Mouse (Mus musculus) myocyte (in vitro differentiated cells): ENCODE measurements around the gene Ssu72. TPM values are rescaled to one million over a fixed set of nuclear protein-coding genes. Genes with fewer than 3 reads are reported as not detected.
A peak's percentile ranks its signal among the peaks of the same experiment; 100 is the strongest.

ENCODE experiments used
- H3K27me3 ChIP-seq: one replicate; pipeline ENCODE4 v1.6.1; 2011; ENCODE audit not compliant: control insufficient read depth, insufficient read depth, insufficient read length
- H3K36me3 ChIP-seq: one replicate; pipeline ENCODE4 v1.6.1; 2011; ENCODE audit not compliant: control insufficient read depth, insufficient read depth
- H3K4me2 ChIP-seq: one replicate; pipeline ENCODE4 v1.6.1; 2011; ENCODE audit warnings: low read depth, control low read depth
- H3K4me3 ChIP-seq: one replicate; pipeline ENCODE4 v1.5.1; 2011; ENCODE audit warnings: mild to moderate bottlenecking, control low read depth, moderate library complexity
- H3K79me2 ChIP-seq: one replicate; pipeline ENCODE4 v1.6.1; 2011; ENCODE audit not compliant: control insufficient read depth, insufficient read depth
- H3ac ChIP-seq: one replicate; pipeline ENCODE4 v1.6.1; 2011; ENCODE audit not compliant: control insufficient read depth, insufficient read length
- CEBPB ChIP-seq: IDR thresholded peaks from 2 replicates; pipeline ENCODE4 v1.6.1; 2011; ENCODE audit warnings: mild to moderate bottlenecking, moderate library complexity; ENCODE audit not compliant: poor library complexity, insufficient read depth, severe bottlenecking
- E2F4 ChIP-seq: IDR thresholded peaks from one replicate; pipeline ENCODE4 v1.6.1; 2011; ENCODE audit warnings: mild to moderate bottlenecking, control low read depth, moderate library complexity; ENCODE audit not compliant: insufficient read depth
- MAX ChIP-seq: IDR thresholded peaks from one replicate; pipeline ENCODE4 v1.6.1; 2011; ENCODE audit warnings: low read depth, mild to moderate bottlenecking, control low read depth
- MYOD1 ChIP-seq, 3 experiments: IDR thresholded peaks; one replicate each; pipeline ENCODE4 v1.6.1; 2011; ENCODE audit warnings: control low read depth in 2 of 3, low read depth in 2 of 3, mild to moderate bottlenecking in 2 of 3, moderate library complexity in 1 of 3; ENCODE audit not compliant: insufficient read length in 2 of 3, control insufficient read depth in 1 of 3
- MYOG ChIP-seq, 3 experiments: IDR thresholded peaks; one replicate each; pipeline ENCODE4 v1.6.1; 2011; ENCODE audit warnings: control low read depth in 2 of 3, low read depth in 2 of 3, mild to moderate bottlenecking in 2 of 3; ENCODE audit not compliant: insufficient read length in 2 of 3, control insufficient read depth in 1 of 3, insufficient read depth in 1 of 3
- POLR2A ChIP-seq: IDR thresholded peaks from one replicate; pipeline ENCODE4 v1.6.1; 2011; ENCODE audit warnings: low read depth, mild to moderate bottlenecking, control low read depth, moderate library complexity; ENCODE audit not compliant: insufficient read length
- POLR2AphosphoS2 ChIP-seq: IDR thresholded peaks from one replicate; pipeline ENCODE4 v1.6.1; 2011; ENCODE audit warnings: low read depth, control low read depth; ENCODE audit not compliant: insufficient read length
- REST ChIP-seq: IDR thresholded peaks from one replicate; pipeline ENCODE4 v1.6.1; 2011; ENCODE audit warnings: mild to moderate bottlenecking, control low read depth, moderate library complexity; ENCODE audit not compliant: insufficient read depth, insufficient read length
- SRF ChIP-seq: IDR thresholded peaks from one replicate; pipeline ENCODE4 v1.6.1; 2011; ENCODE audit warnings: low read depth; ENCODE audit not compliant: control insufficient read depth, insufficient read length
- TCF12 ChIP-seq: IDR thresholded peaks from one replicate; pipeline ENCODE4 v1.6.1; 2011; ENCODE audit warnings: mild to moderate bottlenecking, control low read depth; ENCODE audit not compliant: poor library complexity, insufficient read depth, severe bottlenecking
- TCF3 ChIP-seq: IDR thresholded peaks from one replicate; pipeline ENCODE4 v1.6.1; 2011; ENCODE audit warnings: low read depth, control low read depth; ENCODE audit not compliant: insufficient read length
- USF1 ChIP-seq: IDR thresholded peaks from one replicate; pipeline ENCODE4 v1.6.1; 2011; ENCODE audit warnings: low read depth, mild to moderate bottlenecking, control low read depth, moderate library complexity
- polyA plus RNA-seq: library from polyadenylated mRNA; unstranded; fragments of >200 nt; fragmentation: generic; extraction: Trizol; gene quantifications from one replicate; pipeline ENCODE4 v1.2.1, GENCODE M21; 2012; ENCODE audit warnings: missing spikeins

The Ssu72 gene
- polyA plus RNA-seq, 1 experiment = 105 TPM

DNA sequence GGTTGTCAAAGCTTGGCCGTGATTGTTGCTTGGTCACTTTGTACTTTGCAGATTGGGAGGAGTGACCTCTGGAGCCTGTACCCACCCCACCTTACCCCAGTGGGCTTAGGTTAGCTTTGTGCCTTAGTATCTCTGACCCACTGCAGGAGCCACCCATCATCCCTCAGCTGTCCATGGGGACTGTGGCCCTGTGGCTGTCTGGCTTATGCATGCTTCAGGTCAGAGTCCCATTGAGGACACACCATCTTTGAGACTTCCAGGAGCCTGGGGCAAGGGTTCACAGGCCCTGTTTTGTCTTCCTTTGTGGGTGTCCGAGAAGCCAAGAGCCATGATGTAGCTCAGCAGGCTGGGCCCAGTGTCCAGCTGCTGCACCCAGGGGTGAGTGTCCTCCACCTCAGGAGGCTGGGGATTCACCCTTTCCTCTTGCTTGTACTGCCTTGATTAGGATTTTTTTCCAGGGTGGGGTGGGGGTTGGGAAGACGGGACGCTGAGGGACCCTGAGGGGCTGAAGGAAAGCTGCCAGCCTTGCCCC is 9.0 kb upstream of the Ssu72 start:
- no peaks in the 10 kb centered on the region for H3K27me3 ChIP-seq
- no peaks in the 10 kb centered on the region for H3K36me3 ChIP-seq
- no peak for TF ChIP-seq TCF12
- no peak for TF ChIP-seq TCF3
- no peak for TF ChIP-seq CEBPB
- TF ChIP-seq MAX = no peak
- no peak for TF ChIP-seq POLR2AphosphoS2
- no peaks in the 10 kb centered on the region for H3K79me2 ChIP-seq
- H3ac ChIP-seq = no peak overlapping the region
- peak overlapping the region; percentile 15 for H3K4me3 ChIP-seq
- H3K4me2 ChIP-seq = peak overlapping the region; percentile 69

DNA sequence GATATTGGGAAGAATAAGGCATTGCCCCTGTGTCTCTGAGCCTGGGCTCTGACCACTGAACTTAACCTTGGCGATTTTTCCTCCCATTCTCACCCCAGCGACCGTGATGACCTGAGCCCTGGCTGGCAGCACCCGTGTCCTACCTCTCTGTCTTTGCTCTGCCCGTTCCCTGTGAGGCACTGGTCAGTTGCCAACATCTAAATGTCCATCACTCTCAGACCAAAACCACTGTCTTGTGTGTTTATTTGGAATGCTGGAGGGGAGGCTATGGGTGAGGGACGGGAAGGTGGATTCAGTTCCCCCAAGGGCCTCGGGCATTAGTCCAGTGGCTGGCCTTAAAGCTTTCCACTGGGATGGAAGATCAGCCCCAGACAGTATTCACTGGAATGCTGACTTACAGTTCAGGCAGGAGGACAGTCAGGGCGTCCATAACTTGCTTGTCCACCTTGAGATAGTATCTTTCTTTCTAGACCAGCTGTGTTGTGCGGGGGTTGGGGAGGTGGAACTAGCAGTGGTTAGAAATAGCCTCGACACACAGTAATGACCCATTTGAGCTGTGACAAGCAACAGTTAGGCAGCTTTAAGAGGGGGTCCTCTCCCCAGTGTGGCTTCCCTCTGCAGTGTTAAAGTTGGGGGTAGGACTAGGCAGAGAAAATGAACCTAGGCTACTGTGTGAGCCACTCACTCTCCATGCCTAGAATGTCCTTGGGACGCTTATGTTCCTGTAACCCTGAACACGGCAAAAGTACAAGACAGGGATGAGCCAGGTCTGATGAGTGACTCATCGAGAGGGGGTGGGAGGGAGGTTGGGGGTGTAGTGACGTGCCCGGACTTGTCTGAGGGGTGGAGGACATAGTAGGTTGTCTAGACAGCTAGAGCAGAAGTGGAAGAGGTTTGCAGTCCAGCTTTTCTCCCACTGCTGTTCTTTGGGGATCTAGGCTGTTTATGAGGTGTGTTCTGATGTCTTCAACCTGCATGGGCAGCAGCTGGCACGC is 8.0 kb upstream of the Ssu72 start:
- Histone ChIP-seq H3K36me3 (no peaks in the 10 kb centered on the region), H3K27me3 (no peaks in the 10 kb centered on the region), H3K4me2 (peak overlapping the region; percentile 69), H3K79me2 (no peaks in the 10 kb centered on the region), H3K4me3 (no peak overlapping the region), H3ac (no peak overlapping the region)
- TF ChIP-seq CEBPB = no peak

DNA sequence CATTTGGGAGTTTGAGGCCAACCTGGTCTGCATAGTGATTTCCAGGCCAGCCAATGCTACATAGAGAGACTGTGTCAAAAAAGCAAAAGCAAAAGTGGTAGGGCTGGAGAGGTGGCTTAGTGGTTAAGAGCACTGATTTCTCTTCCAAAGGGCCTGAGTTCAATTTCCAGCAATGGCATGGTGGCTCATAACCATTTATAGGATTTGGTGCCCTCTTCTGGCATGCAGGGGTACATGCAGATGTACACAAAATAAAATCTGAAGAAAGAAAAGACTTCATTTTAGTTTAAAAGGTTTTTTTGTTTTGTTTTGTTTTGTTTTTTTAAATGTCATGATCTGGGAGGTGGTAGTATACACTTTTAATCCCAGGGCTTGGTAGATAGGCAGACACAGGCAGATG is 4.2 kb upstream of the Ssu72 start:
- H3K36me3 ChIP-seq = no peaks in the 10 kb centered on the region
- H3K27me3 ChIP-seq = no peaks in the 10 kb centered on the region
- no peak overlapping the region for H3ac ChIP-seq
- peaks cover 3% of the 10 kb centered on the region for H3K79me2 ChIP-seq
- H3K4me2 ChIP-seq = no peak overlapping the region
- no peak for TF ChIP-seq TCF3
- TF ChIP-seq E2F4 = no peak
- no peak for TF ChIP-seq TCF12
- no peak for TF ChIP-seq POLR2AphosphoS2
- no peak for TF ChIP-seq MYOD1 (IDR thresholded peaks at IDR 0.05; ENCODE audit: control insufficient read depth in 1 of 3, insufficient read length in 2 of 3, low read depth in 2 of 3)
- TF ChIP-seq POLR2A = no peak
- no peak for TF ChIP-seq SRF
- no peak for TF ChIP-seq REST
- no peak for TF ChIP-seq MAX
- no peak for TF ChIP-seq CEBPB
- no peak for TF ChIP-seq MYOG (IDR thresholded peaks at IDR 0.05; ENCODE audit: control insufficient read depth in 1 of 3, insufficient read depth in 1 of 3, insufficient read length in 2 of 3, low read depth in 2 of 3)
- TF ChIP-seq USF1 = no peak
- no peak overlapping the region for H3K4me3 ChIP-seq

DNA sequence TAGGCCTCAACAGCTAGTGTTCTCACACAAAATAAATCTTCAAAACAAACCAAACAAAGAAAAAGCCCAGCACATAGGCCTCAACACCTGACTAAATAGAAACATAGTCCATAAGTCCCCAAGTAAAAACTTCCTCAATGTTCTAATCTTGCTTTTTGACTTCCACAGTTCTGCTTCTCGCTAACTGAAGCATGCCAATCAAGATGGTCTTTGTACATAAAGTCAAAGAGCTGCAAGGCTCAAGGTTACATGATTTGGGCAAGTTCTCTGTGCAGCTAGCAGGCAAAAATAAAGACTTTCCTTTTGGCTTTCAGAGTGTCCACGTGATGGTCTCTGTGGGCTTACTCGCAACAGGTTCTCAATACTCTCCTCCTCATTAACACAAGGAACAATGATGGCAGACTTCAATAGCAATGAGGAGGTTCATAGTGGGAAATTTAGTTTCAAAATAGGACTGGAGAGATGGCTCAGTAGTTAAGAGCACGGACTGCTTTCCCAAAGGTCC is 1.1 kb upstream of the Ssu72 start:
- Histone ChIP-seq H3K4me3 (peak overlapping the region; percentile 95), H3K27me3 (no peaks in the 10 kb centered on the region), H3ac (no peak overlapping the region), H3K4me2 (peak overlapping the region; percentile 86), H3K36me3 (no peaks in the 10 kb centered on the region), H3K79me2 (peaks cover 34% of the 10 kb centered on the region)
- TF ChIP-seq POLR2AphosphoS2 (no peak), E2F4 (no peak), REST (no peak), MYOD1 (IDR thresholded peaks at IDR 0.05; ENCODE audit: control insufficient read depth in 1 of 3, insufficient read length in 2 of 3, low read depth in 2 of 3) (no peak), TCF12 (no peak), MYOG (IDR thresholded peaks at IDR 0.05; ENCODE audit: control insufficient read depth in 1 of 3, insufficient read depth in 1 of 3, insufficient read length in 2 of 3, low read depth in 2 of 3) (no peak), MAX (no peak), POLR2A (no peak), TCF3 (no peak), SRF (no peak), USF1 (no peak), CEBPB (no peak)

DNA sequence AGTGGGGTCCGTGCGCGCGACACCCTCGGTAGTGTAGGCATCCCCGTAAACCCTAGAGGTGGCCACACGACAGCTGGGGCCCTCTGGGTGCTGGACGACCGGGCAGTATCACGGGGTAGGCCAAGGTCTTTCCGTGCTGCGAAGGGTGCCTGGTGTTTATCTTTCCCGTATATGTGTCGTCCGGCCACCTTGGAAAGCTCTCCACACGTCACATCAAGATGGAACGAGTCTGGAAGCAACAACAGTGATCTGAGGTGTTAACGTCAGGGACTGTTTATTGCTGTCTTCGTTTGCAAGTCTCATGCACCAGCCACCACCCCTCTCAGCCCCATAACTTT is 961 bp downstream of the Ssu72 start:
- H3K36me3 ChIP-seq = no peaks in the 10 kb centered on the region
- no peak for TF ChIP-seq MYOD1 (IDR thresholded peaks at IDR 0.05; ENCODE audit: control insufficient read depth in 1 of 3, insufficient read length in 2 of 3, low read depth in 2 of 3)
- peak in 2 of 3 experiments; percentile 5 to 66 for TF ChIP-seq MYOG (IDR thresholded peaks at IDR 0.05; ENCODE audit: control insufficient read depth in 1 of 3, insufficient read depth in 1 of 3, insufficient read length in 2 of 3, low read depth in 2 of 3)
- no peak for TF ChIP-seq REST
- H3ac ChIP-seq = peak overlapping the region; percentile 71
- H3K27me3 ChIP-seq = no peaks in the 10 kb centered on the region
- peak overlapping the region; percentile 95 for H3K4me3 ChIP-seq
- peak overlapping the region; percentile 93 for H3K4me2 ChIP-seq
- peaks cover 55% of the 10 kb centered on the region for H3K79me2 ChIP-seq
